Mouse (Mus musculus) ES-E14 (cell line): ENCODE results near the gene Ptprg.

ENCODE experiments used
- CHD2 ChIP-seq: IDR thresholded peaks from 2 replicates; pipeline ENCODE4 v1.6.1; 2014; ENCODE audit warnings: mild to moderate bottlenecking, low read depth, low read length, inconsistent platforms
- HCFC1 ChIP-seq: IDR thresholded peaks from 2 replicates; pipeline ENCODE4 v1.6.1; 2012; ENCODE audit warnings: low read length, inconsistent platforms, borderline replicate concordance; ENCODE audit not compliant: insufficient read depth

DNA sequence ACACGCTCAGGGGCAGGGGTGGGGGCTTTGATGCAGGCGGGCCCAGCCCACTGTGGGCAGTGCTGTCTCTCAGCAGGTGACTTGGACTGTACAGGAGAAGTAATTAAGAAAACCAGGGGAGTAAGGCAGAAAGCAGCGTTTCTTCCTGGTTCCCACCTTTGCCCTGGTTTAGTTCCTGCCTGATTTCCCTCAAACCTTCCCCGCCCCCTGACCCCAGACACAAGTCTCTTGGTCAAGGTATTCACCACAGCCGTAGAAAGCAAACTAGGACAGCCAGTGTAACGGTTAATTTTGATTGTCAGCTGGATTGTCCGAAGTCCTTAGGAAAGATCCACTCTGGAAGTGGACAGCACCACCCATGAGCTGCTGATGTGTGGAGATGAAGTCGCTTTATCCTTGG lies 614.3 kb downstream of the Ptprg start:
- TF ChIP-seq HCFC1 (no peak), CHD2 (no peak)
